In the genomic region with DNA sequence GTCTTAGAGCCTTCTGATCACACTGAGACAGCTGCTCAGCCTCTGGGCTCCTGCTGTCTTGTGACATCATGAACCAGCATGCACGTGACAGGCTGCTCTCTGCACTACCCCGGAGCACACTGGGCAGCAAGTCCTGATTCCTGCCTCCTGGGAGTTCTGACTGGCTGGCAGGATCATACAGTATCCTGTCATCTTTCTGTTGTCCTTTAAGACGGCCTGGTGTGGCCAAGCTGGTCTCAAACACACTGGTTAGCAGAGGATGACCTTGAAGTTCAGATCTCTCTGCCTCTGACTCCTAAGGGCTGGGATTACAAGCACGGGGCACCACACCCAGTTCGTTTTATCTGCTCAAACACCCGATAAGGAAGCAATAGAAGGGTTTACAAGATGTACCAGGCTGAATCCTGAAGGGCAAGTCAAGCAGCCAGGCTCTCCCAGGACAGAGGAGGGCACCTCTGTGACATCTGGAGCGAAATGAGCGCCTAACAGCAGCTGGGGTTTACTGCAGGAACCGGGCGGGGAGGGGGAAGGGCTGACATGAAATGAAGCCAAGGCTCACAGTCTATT, we compare ENCODE assay signal across 7 mouse cellular contexts. TPM values are rescaled to one million over a fixed set of nuclear protein-coding genes. Genes with fewer than 3 reads are reported as not detected.
A peak's percentile ranks its signal among the peaks of the same experiment; 100 is the strongest.
DNase-seq lines count a peak whose midpoint lies in the region; ATAC-seq lines count a peak whose summit lies in the region.

No protein-coding gene starts in this region.

- no peak for ATAC-seq in neural tube, embryonic 13.5 days (ENCODE audit: low read depth)
- no peak for ATAC-seq in neural tube, embryonic 15.5 days (ENCODE audit: low FRiP score)
- ATAC-seq in megakaryocyte, adult 5-6 weeks (ENCODE audit: poor library complexity, severe bottlenecking) = no peak

- H3K9ac ChIP-seq in neural tube, embryonic 13.5 days = no peak overlapping the region
- H3K9ac ChIP-seq in neural tube, embryonic 15.5 days (replicated peaks) = no peak overlapping the region

- H3K9me3 ChIP-seq in neural tube, embryonic 13.5 days = no peaks in the 10 kb centered on the region
- H3K9me3 ChIP-seq in neural tube, embryonic 15.5 days (replicated peaks) = no peaks in the 10 kb centered on the region

- intact Hi-C loops in gastrocnemius, postnatal 36 days (cut with DNase I) = no loop called here

- H3K4me2 ChIP-seq in neural tube, embryonic 13.5 days = no peak overlapping the region
- H3K4me2 ChIP-seq in neural tube, embryonic 15.5 days = no peak overlapping the region

- H3K36me3 ChIP-seq in neural tube, embryonic 13.5 days = peaks cover 35% of the 10 kb centered on the region
- peaks cover 35% of the 10 kb centered on the region for H3K36me3 ChIP-seq in neural tube, embryonic 15.5 days

- peak overlapping the region; percentile 56; the same call in 1 of the 2 replicates for H3K27ac ChIP-seq in neural tube, embryonic 13.5 days (replicated peaks)
- H3K27ac ChIP-seq in neural tube, embryonic 15.5 days (replicated peaks) = no peak overlapping the region

- H3K4me1 ChIP-seq in neural tube, embryonic 13.5 days (replicated peaks) = peaks cover 20% of the 10 kb centered on the region
- H3K4me1 ChIP-seq in neural tube, embryonic 15.5 days = no peaks in the 10 kb centered on the region

- H3K4me3 ChIP-seq in neural tube, embryonic 13.5 days = no peak overlapping the region
- no peak overlapping the region for H3K4me3 ChIP-seq in neural tube, embryonic 15.5 days (replicated peaks)

- peak; percentile 16 to 37 for DNase-seq in gastrocnemius, postnatal 36 days
- peak; percentile 20 to 65 for DNase-seq in kidney, postnatal 25 days
- peak; percentile 34 for DNase-seq in yolk sac, embryonic 10.5 days (ENCODE audit: low spot score)
- no peak for DNase-seq in spleen, postnatal 4 days (ENCODE audit: low spot score in 2 of 2)

- 74% methylated on average over 10 of the region's 10 CpGs for WGBS in neural tube, embryonic 13.5 days
- 67% methylated on average over 10 of the region's 10 CpGs for WGBS in neural tube, embryonic 15.5 days

- H3K27me3 ChIP-seq in neural tube, embryonic 13.5 days = no peaks in the 10 kb centered on the region
- no peaks in the 10 kb centered on the region for H3K27me3 ChIP-seq in neural tube, embryonic 15.5 days (replicated peaks)

RNA-seq across cellular contexts. Expression of a gene that starts 12.5 kb away (rescaled TPM):
- 103 and 109 TPM in 2 replicates for polyA plus RNA-seq in neural tube, embryonic 13.5 days (2015; fragmentation: Nextera tagmentation; extraction: Ambion mirVana)
- polyA plus RNA-seq in neural tube, embryonic 15.5 days (2015; fragmentation: Nextera tagmentation; extraction: Ambion mirVana) = 126 and 145 TPM in 2 replicates
- 100 to 1,000 TPM; 152 to 165 TPM for total RNA-seq in gastrocnemius, postnatal 36 days (2021)
- 200 and 215 TPM in 2 replicates for total RNA-seq in megakaryocyte, adult 5-6 weeks (2015)
- 102 and 117 TPM in 2 replicates for total RNA-seq in megakaryocyte, adult 5-6 weeks (2017)

RNA-seq across cellular contexts. Expression of a gene that starts 49.2 kb away (rescaled TPM):
- 11.3 and 14.4 TPM in 2 replicates for polyA plus RNA-seq in neural tube, embryonic 13.5 days (2015; fragmentation: Nextera tagmentation; extraction: Ambion mirVana)
- polyA plus RNA-seq in neural tube, embryonic 15.5 days (2015; fragmentation: Nextera tagmentation; extraction: Ambion mirVana) = 4.7 and 5.7 TPM in 2 replicates
- 1 to 10 TPM; 1.7 to 2.2 TPM for total RNA-seq in gastrocnemius, postnatal 36 days (2021)
- not detected in 2 replicates for total RNA-seq in megakaryocyte, adult 5-6 weeks (2015)
- total RNA-seq in megakaryocyte, adult 5-6 weeks (2017) = not detected in 2 replicates

Comparison
In these comparisons a context has a peak if more than half of its experiments do, and no peak if none do; other contexts are left out.
1. DNase-seq: peak in gastrocnemius, postnatal 36 days (2 of 2), kidney, postnatal 25 days (2 of 2) and yolk sac, embryonic 10.5 days (single experiment); none in spleen, postnatal 4 days (0 of 2).